Mouse (Mus musculus): ENCODE data around the gene Dnah2. TPM values are rescaled to one million over a fixed set of nuclear protein-coding genes. Genes with fewer than 3 reads are reported as not detected.

The Dnah2 gene
- polyA plus RNA-seq, 1 experiment from 2014 or later, result 1.3 TPM

- H3K36me3 ChIP-seq (ENCODE audit: insufficient read depth, low read length), result 0 out of 2 replicates have a peak, but pooled peaks cover 5% of the 10 kb centered on the region
- ATAC-seq (no peak), DNase-seq (ENCODE audit: low spot score) (no peak)
- H3K27ac ChIP-seq (ENCODE audit: low read length), result no peak overlapping the region
- WGBS, result 40% methylated on average over 12 of the region's 12 CpGs
- H3K4me3 ChIP-seq (ENCODE audit: low read depth, low read length), result no peak overlapping the region
- peaks cover 5% of the 10 kb centered on the region for H3K4me1 ChIP-seq (ENCODE audit: insufficient read depth, low read depth, low read length)
- H3K9ac ChIP-seq (replicated peaks; ENCODE audit: low read depth), result no peak overlapping the region
- TF ChIP-seq EP300 (IDR thresholded peaks at IDR 0.05) (no peak), CTCF (IDR thresholded peaks at IDR 0.05) (no peak)
- no peaks in the 10 kb centered on the region for H3K27me3 ChIP-seq (replicated peaks; ENCODE audit: insufficient read depth, low read length)
- no peaks in the 10 kb centered on the region for H3K9me3 ChIP-seq (ENCODE audit: low read length)
- no peak overlapping the region for H3K4me2 ChIP-seq (replicated peaks; ENCODE audit: low read depth, low read length)
Measured at GRCm38 (mm10) chr11:69372056-69372779, 176.7 kb downstream of the Dnah2 start.

DNA sequence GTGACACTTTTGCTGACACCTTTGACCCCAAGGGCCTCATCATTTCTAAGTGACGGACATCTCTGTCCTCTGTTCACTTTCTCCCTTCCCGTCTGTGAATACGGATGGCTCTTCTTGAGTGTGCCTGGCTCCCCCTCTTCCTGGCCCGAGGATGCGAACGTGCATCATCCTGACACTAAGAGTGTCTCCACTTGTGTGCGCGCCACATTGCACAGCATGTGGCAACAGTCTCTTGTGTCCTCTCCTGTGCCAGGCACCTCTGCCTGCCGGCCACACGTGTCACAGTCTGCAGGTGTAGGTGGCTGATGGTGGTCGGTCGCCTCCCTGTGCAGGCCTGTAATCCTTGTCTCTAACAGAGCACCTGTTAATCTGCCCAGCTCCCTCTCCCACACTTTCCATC, 177.3 kb downstream of the Dnah2 start:
- H3K4me2 ChIP-seq (replicated peaks; ENCODE audit: low read depth, low read length), result no peak overlapping the region
- WGBS, result 48% methylated on average over 12 of the region's 12 CpGs
- no peak overlapping the region for H3K4me3 ChIP-seq (ENCODE audit: low read depth, low read length)
- ATAC-seq (no peak), DNase-seq (ENCODE audit: low spot score) (no peak)
- no peaks in the 10 kb centered on the region for H3K9me3 ChIP-seq (ENCODE audit: low read length)
- no peak overlapping the region for H3K27ac ChIP-seq (ENCODE audit: low read length)
- no peak for TF ChIP-seq CTCF (IDR thresholded peaks at IDR 0.05)
- no peak for TF ChIP-seq EP300 (IDR thresholded peaks at IDR 0.05)
- 0 out of 2 replicates have a peak, but pooled peaks cover 5% of the 10 kb centered on the region for H3K36me3 ChIP-seq (ENCODE audit: insufficient read depth, low read length)
- H3K9ac ChIP-seq (replicated peaks; ENCODE audit: low read depth), result no peak overlapping the region
- no peaks in the 10 kb centered on the region for H3K27me3 ChIP-seq (replicated peaks; ENCODE audit: insufficient read depth, low read length)
- H3K4me1 ChIP-seq (ENCODE audit: insufficient read depth, low read depth, low read length), result peaks cover 5% of the 10 kb centered on the region

DNA sequence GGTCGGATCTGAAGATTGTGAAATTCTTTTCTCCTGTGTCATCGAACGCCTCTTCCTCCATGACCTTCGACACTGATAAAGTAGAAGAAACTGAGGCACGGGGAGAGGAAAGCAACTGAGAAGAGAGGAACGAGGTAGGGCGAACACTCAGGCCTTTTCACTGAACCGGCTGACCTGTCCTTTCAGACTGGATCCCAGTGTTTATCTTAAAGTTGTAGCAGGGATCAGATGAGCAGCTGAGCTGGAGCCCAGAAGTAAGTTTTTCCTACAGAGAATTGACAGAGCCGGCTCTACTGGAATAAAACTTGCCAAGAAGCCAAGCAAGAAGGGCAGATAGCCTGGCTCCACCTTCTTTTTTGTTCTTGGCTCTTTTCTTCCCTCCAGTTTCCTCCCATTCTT, 178.1 kb downstream of the Dnah2 start:
- no peak for TF ChIP-seq EP300 (IDR thresholded peaks at IDR 0.05)
- TF ChIP-seq CTCF (IDR thresholded peaks at IDR 0.05), result no peak
- Histone ChIP-seq H3K4me1 (ENCODE audit: insufficient read depth, low read depth, low read length) (peaks cover 6% of the 10 kb centered on the region), H3K4me3 (ENCODE audit: low read depth, low read length) (no peak overlapping the region), H3K9me3 (ENCODE audit: low read length) (no peaks in the 10 kb centered on the region), H3K4me2 (replicated peaks; ENCODE audit: low read depth, low read length) (no peak overlapping the region), H3K27ac (ENCODE audit: low read length) (peak overlapping the region; percentile 60), H3K36me3 (ENCODE audit: insufficient read depth, low read length) (0 out of 2 replicates have a peak, but pooled peaks cover 3% of the 10 kb centered on the region), H3K27me3 (replicated peaks; ENCODE audit: insufficient read depth, low read length) (no peaks in the 10 kb centered on the region), H3K9ac (replicated peaks; ENCODE audit: low read depth) (no peak overlapping the region)
- 13% methylated on average over 9 of the region's 9 CpGs for WGBS
- DNase-seq (ENCODE audit: low spot score), result peak; percentile 36
- ATAC-seq, result no peak

Small RNA genes within 50 kb of the gene (microRNA-seq; reads per million reads assigned to microRNA genes)
- gene Gm27493, result not detected

Other genes with a start within 250 kb of the Dnah2 start
- 5.0 and 5.5 TPM in 2 replicates for gene Cntrob, start 225.3 kb downstream of the Dnah2 start, polyA plus RNA-seq (2015; fragmentation: Nextera tagmentation; extraction: Ambion mirVana)
- gene Trappc1, start 225.1 kb downstream of the Dnah2 start, polyA plus RNA-seq (2015; fragmentation: Nextera tagmentation; extraction: Ambion mirVana), result 109 TPM in 2 replicates
- gene Kcnab3, start 222.9 kb downstream of the Dnah2 start, polyA plus RNA-seq (2015; fragmentation: Nextera tagmentation; extraction: Ambion mirVana), result 0.86 and 0.93 TPM in 2 replicates
- 5.7 and 6.6 TPM in 2 replicates for gene Rnf227, start 208.6 kb downstream of the Dnah2 start, polyA plus RNA-seq (2015; fragmentation: Nextera tagmentation; extraction: Ambion mirVana)
- 29.9 and 38.4 TPM in 2 replicates for gene Chd3, start 179.7 kb downstream of the Dnah2 start, polyA plus RNA-seq (2015; fragmentation: Nextera tagmentation; extraction: Ambion mirVana)
- gene Naa38, start 153.6 kb downstream of the Dnah2 start, polyA plus RNA-seq (2015; fragmentation: Nextera tagmentation; extraction: Ambion mirVana), result 126 and 142 TPM in 2 replicates
- gene Cyb5d1, start 153.5 kb downstream of the Dnah2 start, polyA plus RNA-seq (2015; fragmentation: Nextera tagmentation; extraction: Ambion mirVana), result 16.3 and 16.5 TPM in 2 replicates
- 96.5 and 101 TPM in 2 replicates for gene Tmem88, start 150.9 kb downstream of the Dnah2 start, polyA plus RNA-seq (2015; fragmentation: Nextera tagmentation; extraction: Ambion mirVana)
- gene Kdm6b, start 135.4 kb downstream of the Dnah2 start, polyA plus RNA-seq (2015; fragmentation: Nextera tagmentation; extraction: Ambion mirVana), result 29.4 and 34.9 TPM in 2 replicates
- gene Efnb3, start 11.1 kb upstream of the Dnah2 start, polyA plus RNA-seq (2015; fragmentation: Nextera tagmentation; extraction: Ambion mirVana), result 0.80 and 1.0 TPM in 2 replicates
- 13.8 and 14.3 TPM in 2 replicates for gene Wrap53, start 31.1 kb upstream of the Dnah2 start, polyA plus RNA-seq (2015; fragmentation: Nextera tagmentation; extraction: Ambion mirVana)
- 39.8 and 50.6 TPM in 2 replicates for gene Trp53, start 31.2 kb upstream of the Dnah2 start, polyA plus RNA-seq (2015; fragmentation: Nextera tagmentation; extraction: Ambion mirVana)
- gene Atp1b2, start 56.8 kb upstream of the Dnah2 start, polyA plus RNA-seq (2015; fragmentation: Nextera tagmentation; extraction: Ambion mirVana), result 7.5 and 8.1 TPM in 2 replicates
- gene Shbg, start 68.8 kb upstream of the Dnah2 start, polyA plus RNA-seq (2015; fragmentation: Nextera tagmentation; extraction: Ambion mirVana), result not detected in 2 replicates
- gene Sat2, start 72.9 kb upstream of the Dnah2 start, polyA plus RNA-seq (2015; fragmentation: Nextera tagmentation; extraction: Ambion mirVana), result 14.4 and 16.3 TPM in 2 replicates
- 16.3 and 17.9 TPM in 2 replicates for gene Fxr2, start 83.9 kb upstream of the Dnah2 start, polyA plus RNA-seq (2015; fragmentation: Nextera tagmentation; extraction: Ambion mirVana)
- gene Sox15, start 106.2 kb upstream of the Dnah2 start, polyA plus RNA-seq (2015; fragmentation: Nextera tagmentation; extraction: Ambion mirVana), result 0.14 and 0.17 TPM in 2 replicates
- gene Mpdu1, start 113.5 kb upstream of the Dnah2 start, polyA plus RNA-seq (2015; fragmentation: Nextera tagmentation; extraction: Ambion mirVana), result 57.3 and 61.3 TPM in 2 replicates
- 41.9 and 43.6 TPM in 2 replicates for gene Cd68, start 117.0 kb upstream of the Dnah2 start, polyA plus RNA-seq (2015; fragmentation: Nextera tagmentation; extraction: Ambion mirVana)
- gene Eif4a1, start 123.3 kb upstream of the Dnah2 start, polyA plus RNA-seq (2015; fragmentation: Nextera tagmentation; extraction: Ambion mirVana), result 283 and 286 TPM in 2 replicates
- 36.0 and 37.8 TPM in 2 replicates for gene Senp3, start 133.0 kb upstream of the Dnah2 start, polyA plus RNA-seq (2015; fragmentation: Nextera tagmentation; extraction: Ambion mirVana)
- gene Tnfsf13, start 136.7 kb upstream of the Dnah2 start, polyA plus RNA-seq (2015; fragmentation: Nextera tagmentation; extraction: Ambion mirVana), result 4.4 and 6.7 TPM in 2 replicates
- gene Tnfsf12, start 146.7 kb upstream of the Dnah2 start, polyA plus RNA-seq (2015; fragmentation: Nextera tagmentation; extraction: Ambion mirVana), result 12.0 and 13.6 TPM in 2 replicates
- gene Tnfsfm13, start 147.0 kb upstream of the Dnah2 start, polyA plus RNA-seq (2015; fragmentation: Nextera tagmentation; extraction: Ambion mirVana), result 11.9 and 13.1 TPM in 2 replicates
- gene Polr2a, start 209.5 kb upstream of the Dnah2 start, polyA plus RNA-seq (2015; fragmentation: Nextera tagmentation; extraction: Ambion mirVana), result 14.0 and 15.3 TPM in 2 replicates
- gene Slc35g3, start 212.9 kb upstream of the Dnah2 start, polyA plus RNA-seq (2015; fragmentation: Nextera tagmentation; extraction: Ambion mirVana), result 1.0 TPM in 2 replicates
- 6.6 and 7.6 TPM in 2 replicates for gene Zbtb4, start 216.8 kb upstream of the Dnah2 start, polyA plus RNA-seq (2015; fragmentation: Nextera tagmentation; extraction: Ambion mirVana)
- 15.6 and 16.2 TPM in 2 replicates for gene Chrnb1, start 246.8 kb upstream of the Dnah2 start, polyA plus RNA-seq (2015; fragmentation: Nextera tagmentation; extraction: Ambion mirVana)

All from lung, postnatal 0 days (tissue).